Mouse (Mus musculus) lung, adult 2 months (tissue): Measurements from ENCODE around the gene Tuba3a.

Source experiments
- CTCF ChIP-seq: fragments of 200-500 bp; IDR thresholded peaks from 2 replicates; pipeline ENCODE4 v1.5.1; 2011; ENCODE audit warnings: mild to moderate bottlenecking, low read length, control low read depth; ENCODE audit not compliant: insufficient read depth
- POLR2A ChIP-seq: fragments of 200-500 bp; IDR thresholded peaks from 2 replicates; pipeline ENCODE4 v1.6.1; 2011; ENCODE audit warnings: low read depth, mild to moderate bottlenecking, control low read depth, low read length, borderline replicate concordance; ENCODE audit errors: extremely low read depth

- TF ChIP-seq CTCF (no peak), POLR2A (no peak)
Measured at GRCm38 (mm10) chr6:125241566-125241965, 44.3 kb downstream of the Tuba3a start.
